Mouse (Mus musculus): ENCODE results near the gene Rpia. TPM values are rescaled to one million over a fixed set of nuclear protein-coding genes. Genes with fewer than 3 reads are reported as not detected.
A peak's percentile ranks its signal among the peaks of the same experiment; 100 is the strongest.
"Not testable (repeated sequence)": the region's sequence is repeated elsewhere in the genome, so short reads cannot be mapped to it uniquely, and the experiment has no call there.

The Rpia gene
- polyA plus RNA-seq, 1 experiment from 2014 or later, result 6.1 TPM

GRCm38 (mm10) chr6:70824085-70824986 lies 32.3 kb upstream of the Rpia start:
- H3K27me3 ChIP-seq (replicated peaks; ENCODE audit: control insufficient read depth, insufficient read depth, low read length), result no peaks in the 10 kb centered on the region
- H3K9ac ChIP-seq (ENCODE audit: low read length), result peak overlapping the region; percentile 27
- no peaks in the 10 kb centered on the region for H3K36me3 ChIP-seq (ENCODE audit: control insufficient read depth, insufficient read depth, low read length)
- H3K4me1 ChIP-seq (replicated peaks; ENCODE audit: control insufficient read depth, insufficient read depth, low read length), result peaks cover 12% of the 10 kb centered on the region; the same call in 1 of the 2 replicates
- peak overlapping the region; percentile 40 for H3K4me3 ChIP-seq (ENCODE audit: low read depth, low read length)
- H3K9me3 ChIP-seq (ENCODE audit: control insufficient read depth, low read length), result no peaks in the 10 kb centered on the region
- ATAC-seq (replicated peaks; ENCODE audit: low FRiP score, low TSS enrichment, low read depth), result peak; percentile 91
- WGBS, result 5% methylated on average over 23 of the region's 23 CpGs
- H3K27ac ChIP-seq (ENCODE audit: low read depth), result peak overlapping the region; percentile 2; the same call in 1 of the 2 replicates
- peak overlapping the region; percentile 64 for H3K4me2 ChIP-seq (ENCODE audit: low read length)
- DNase-seq (ENCODE audit: low spot score), result peak; percentile 75

- H3K27me3 ChIP-seq (replicated peaks; ENCODE audit: control insufficient read depth, insufficient read depth, low read length); DNase-seq (ENCODE audit: low spot score); H3K36me3 ChIP-seq (ENCODE audit: control insufficient read depth, insufficient read depth, low read length); H3K4me2 ChIP-seq (ENCODE audit: low read length); ATAC-seq (replicated peaks; ENCODE audit: low FRiP score, low TSS enrichment, low read depth); H3K9ac ChIP-seq (ENCODE audit: low read length); H3K4me3 ChIP-seq (ENCODE audit: low read depth, low read length); H3K27ac ChIP-seq (ENCODE audit: low read depth); H3K9me3 ChIP-seq (ENCODE audit: control insufficient read depth, low read length): not testable (repeated sequence)
- peaks cover 12% of the 10 kb centered on the region; the same call in 1 of the 2 replicates for H3K4me1 ChIP-seq (replicated peaks; ENCODE audit: control insufficient read depth, insufficient read depth, low read length)
- 75% methylated on average over 4 of the region's 4 CpGs for WGBS
These were observed 31.2 kb upstream of the Rpia start for GRCm38 (mm10) chr6:70823277-70823676.

- peaks cover 12% of the 10 kb centered on the region; the same call in 1 of the 2 replicates for H3K4me1 ChIP-seq (replicated peaks; ENCODE audit: control insufficient read depth, insufficient read depth, low read length)
- H3K27me3 ChIP-seq (replicated peaks; ENCODE audit: control insufficient read depth, insufficient read depth, low read length), result no peaks in the 10 kb centered on the region
- WGBS, result 63% methylated on average over 5 of the region's 5 CpGs
- no peak overlapping the region for H3K27ac ChIP-seq (ENCODE audit: low read depth)
- no peak overlapping the region for H3K4me3 ChIP-seq (ENCODE audit: low read depth, low read length)
- H3K9ac ChIP-seq (ENCODE audit: low read length), result no peak overlapping the region
- DNase-seq (ENCODE audit: low spot score) (no peak), ATAC-seq (replicated peaks; ENCODE audit: low FRiP score, low TSS enrichment, low read depth) (no peak)
- H3K9me3 ChIP-seq (ENCODE audit: control insufficient read depth, low read length), result no peaks in the 10 kb centered on the region
- no peak overlapping the region for H3K4me2 ChIP-seq (ENCODE audit: low read length)
- H3K36me3 ChIP-seq (ENCODE audit: control insufficient read depth, insufficient read depth, low read length), result no peaks in the 10 kb centered on the region
These were observed 30.4 kb upstream of the Rpia start for GRCm38 (mm10) chr6:70822386-70822910.

GRCm38 (mm10) chr6:70821566-70821965 lies 29.5 kb upstream of the Rpia start:
- H3K27ac ChIP-seq (ENCODE audit: low read depth), result no peak overlapping the region
- peaks cover 12% of the 10 kb centered on the region; the same call in 1 of the 2 replicates for H3K4me1 ChIP-seq (replicated peaks; ENCODE audit: control insufficient read depth, insufficient read depth, low read length)
- H3K36me3 ChIP-seq (ENCODE audit: control insufficient read depth, insufficient read depth, low read length), result no peaks in the 10 kb centered on the region
- no peak overlapping the region for H3K4me3 ChIP-seq (ENCODE audit: low read depth, low read length)
- ATAC-seq (replicated peaks; ENCODE audit: low FRiP score, low TSS enrichment, low read depth) (no peak), DNase-seq (ENCODE audit: low spot score) (no peak)
- H3K4me2 ChIP-seq (ENCODE audit: low read length), result no peak overlapping the region
- 63% methylated on average over 2 of the region's 2 CpGs for WGBS
- H3K9ac ChIP-seq (ENCODE audit: low read length), result no peak overlapping the region
- no peaks in the 10 kb centered on the region for H3K27me3 ChIP-seq (replicated peaks; ENCODE audit: control insufficient read depth, insufficient read depth, low read length)
- no peaks in the 10 kb centered on the region for H3K9me3 ChIP-seq (ENCODE audit: control insufficient read depth, low read length)

- 73% methylated on average over 8 of the region's 8 CpGs for WGBS
- DNase-seq (ENCODE audit: low spot score) (no peak), ATAC-seq (replicated peaks; ENCODE audit: low FRiP score, low TSS enrichment, low read depth) (no peak)
- H3K4me2 ChIP-seq (ENCODE audit: low read length), result no peak overlapping the region
- H3K27me3 ChIP-seq (replicated peaks; ENCODE audit: control insufficient read depth, insufficient read depth, low read length), result no peaks in the 10 kb centered on the region
- H3K4me3 ChIP-seq (ENCODE audit: low read depth, low read length), result no peak overlapping the region
- H3K9me3 ChIP-seq (ENCODE audit: control insufficient read depth, low read length), result no peaks in the 10 kb centered on the region
- H3K4me1 ChIP-seq (replicated peaks; ENCODE audit: control insufficient read depth, insufficient read depth, low read length), result peaks cover 9% of the 10 kb centered on the region; the same call in 1 of the 2 replicates
- no peaks in the 10 kb centered on the region for H3K36me3 ChIP-seq (ENCODE audit: control insufficient read depth, insufficient read depth, low read length)
- H3K27ac ChIP-seq (ENCODE audit: low read depth), result no peak overlapping the region
- H3K9ac ChIP-seq (ENCODE audit: low read length), result no peak overlapping the region
These were observed 23.4 kb upstream of the Rpia start for GRCm38 (mm10) chr6:70815471-70815870.

GRCm38 (mm10) chr6:70814629-70814950 lies 22.6 kb upstream of the Rpia start:
- ATAC-seq (replicated peaks; ENCODE audit: low FRiP score, low TSS enrichment, low read depth) (no peak), DNase-seq (ENCODE audit: low spot score) (no peak)
- Histone ChIP-seq H3K9me3 (ENCODE audit: control insufficient read depth, low read length) (no peaks in the 10 kb centered on the region), H3K9ac (ENCODE audit: low read length) (no peak overlapping the region), H3K4me2 (ENCODE audit: low read length) (no peak overlapping the region), H3K4me1 (replicated peaks; ENCODE audit: control insufficient read depth, insufficient read depth, low read length) (peaks cover 9% of the 10 kb centered on the region; the same call in 1 of the 2 replicates), H3K27ac (ENCODE audit: low read depth) (no peak overlapping the region), H3K36me3 (ENCODE audit: control insufficient read depth, insufficient read depth, low read length) (no peaks in the 10 kb centered on the region), H3K4me3 (ENCODE audit: low read depth, low read length) (no peak overlapping the region), H3K27me3 (replicated peaks; ENCODE audit: control insufficient read depth, insufficient read depth, low read length) (no peaks in the 10 kb centered on the region)
- 83% methylated on average over 4 of the region's 4 CpGs for WGBS

- H3K9ac ChIP-seq (ENCODE audit: low read length), result no peak overlapping the region
- H3K9me3 ChIP-seq (ENCODE audit: control insufficient read depth, low read length), result no peaks in the 10 kb centered on the region
- H3K4me2 ChIP-seq (ENCODE audit: low read length), result no peak overlapping the region
- H3K4me1 ChIP-seq (replicated peaks; ENCODE audit: control insufficient read depth, insufficient read depth, low read length), result peaks cover 9% of the 10 kb centered on the region; the same call in 1 of the 2 replicates
- H3K27ac ChIP-seq (ENCODE audit: low read depth), result 0 out of 2 replicates have a peak overlapping the region, but pooled peaks have one; percentile 18
- H3K36me3 ChIP-seq (ENCODE audit: control insufficient read depth, insufficient read depth, low read length), result no peaks in the 10 kb centered on the region
- H3K27me3 ChIP-seq (replicated peaks; ENCODE audit: control insufficient read depth, insufficient read depth, low read length), result no peaks in the 10 kb centered on the region
- 55% methylated on average over 18 of the region's 18 CpGs for WGBS
- no peak overlapping the region for H3K4me3 ChIP-seq (ENCODE audit: low read depth, low read length)
- DNase-seq (ENCODE audit: low spot score) (peak; percentile 68), ATAC-seq (replicated peaks; ENCODE audit: low FRiP score, low TSS enrichment, low read depth) (peak; percentile 75)
These were observed 22.0 kb upstream of the Rpia start for GRCm38 (mm10) chr6:70813921-70814628.

- peaks cover 9% of the 10 kb centered on the region; the same call in 1 of the 2 replicates for H3K4me1 ChIP-seq (replicated peaks; ENCODE audit: control insufficient read depth, insufficient read depth, low read length)
- no peak overlapping the region for H3K9ac ChIP-seq (ENCODE audit: low read length)
- no peak overlapping the region for H3K4me3 ChIP-seq (ENCODE audit: low read depth, low read length)
- DNase-seq (ENCODE audit: low spot score) (no peak), ATAC-seq (replicated peaks; ENCODE audit: low FRiP score, low TSS enrichment, low read depth) (no peak)
- 34% methylated on average over 4 of the region's 4 CpGs for WGBS
- no peaks in the 10 kb centered on the region for H3K9me3 ChIP-seq (ENCODE audit: control insufficient read depth, low read length)
- H3K4me2 ChIP-seq (ENCODE audit: low read length), result no peak overlapping the region
- peak overlapping the region; percentile 24; the same call in 1 of the 2 replicates for H3K27ac ChIP-seq (ENCODE audit: low read depth)
- H3K27me3 ChIP-seq (replicated peaks; ENCODE audit: control insufficient read depth, insufficient read depth, low read length), result no peaks in the 10 kb centered on the region
- H3K36me3 ChIP-seq (ENCODE audit: control insufficient read depth, insufficient read depth, low read length), result no peaks in the 10 kb centered on the region
These were observed 20.5 kb upstream of the Rpia start for GRCm38 (mm10) chr6:70812526-70812895.
